ENCODE assay signal across 12 mouse cellular contexts in genomic region chr3:25108997-25109396, GRCm38 (mm10). TPM values are rescaled to one million over a fixed set of nuclear protein-coding genes. Genes with fewer than 3 reads are reported as not detected.
DNase-seq lines count a peak whose midpoint lies in the region; ATAC-seq and TF ChIP-seq lines count a peak whose summit lies in the region.
"Had no signal": no experiment of that assay in that cellular context is flagged by ENCODE, and none has a peak within 500 bp of the region (broad histone marks: within the 10 kb centered on the region; RNA-seq: fewer than 3 reads in every experiment).

No protein-coding gene starts in this region.

- H3K4me2 ChIP-seq in embryonic facial prominence, embryonic 14.5 days (ENCODE audit: low read depth, low read length), result no peak overlapping the region
- no peak overlapping the region for H3K4me2 ChIP-seq in lung, embryonic 14.5 days
- H3K4me2 ChIP-seq: liver, embryonic 15.5 days had no signal

- DNase-seq in embryonic facial prominence, embryonic 14.5 days (ENCODE audit: low spot score), result peak; percentile 82
- no peak for DNase-seq in embryonic facial prominence, embryonic 10.5 days (ENCODE audit: low spot score)
- peak; percentile 98 for DNase-seq in lung, embryonic 14.5 days
- DNase-seq in lung, adult 2 months, result no peak
- DNase-seq in heart, postnatal 10 days, result peak; percentile 63
- peak; percentile 5 for DNase-seq in retina, postnatal 7 days (ENCODE audit: low read depth, low spot score)
- DNase-seq in yolk sac, embryonic 10.5 days (ENCODE audit: low spot score), result no peak
- no peak for DNase-seq in frontal cortex, postnatal 14 days (ENCODE audit: low spot score in 2 of 2)
- DNase-seq: thymus, postnatal 25 days had no signal

- WGBS in embryonic facial prominence, embryonic 14.5 days, result 42% methylated on average over 3 of the region's 3 CpGs
- 72% methylated on average over 3 of the region's 3 CpGs for WGBS in embryonic facial prominence, embryonic 10.5 days
- 24% methylated on average over 3 of the region's 3 CpGs for WGBS in lung, embryonic 14.5 days
- WGBS in lung, adult 2 months, result 50% methylated on average over 3 of the region's 3 CpGs

- no peaks in the 10 kb centered on the region for H3K36me3 ChIP-seq in embryonic facial prominence, embryonic 14.5 days (ENCODE audit: control insufficient read depth, insufficient read depth, low read length)
- no peaks in the 10 kb centered on the region for H3K36me3 ChIP-seq in embryonic facial prominence, embryonic 10.5 days (replicated peaks)
- no peaks in the 10 kb centered on the region for H3K36me3 ChIP-seq in lung, embryonic 14.5 days (ENCODE audit: insufficient read depth)
- H3K36me3 ChIP-seq: liver, embryonic 15.5 days had no signal

- no peaks in the 10 kb centered on the region for H3K4me1 ChIP-seq in embryonic facial prominence, embryonic 14.5 days (ENCODE audit: control insufficient read depth, insufficient read depth, low read length)
- no peaks in the 10 kb centered on the region for H3K4me1 ChIP-seq in embryonic facial prominence, embryonic 10.5 days
- H3K4me1 ChIP-seq in lung, embryonic 14.5 days (ENCODE audit: insufficient read depth), result no peaks in the 10 kb centered on the region
- no peaks in the 10 kb centered on the region for H3K4me1 ChIP-seq in lung, adult 2 months (ENCODE audit: control insufficient read depth, insufficient read depth, low read length)
- H3K4me1 ChIP-seq: liver, embryonic 15.5 days had no signal

- no peak overlapping the region for H3K4me3 ChIP-seq in embryonic facial prominence, embryonic 14.5 days (ENCODE audit: low read depth, low read length)
- H3K4me3 ChIP-seq in embryonic facial prominence, embryonic 10.5 days, result no peak overlapping the region
- H3K4me3 ChIP-seq in lung, embryonic 14.5 days (ENCODE audit: low read depth, low read length), result no peak overlapping the region
- no peak overlapping the region for H3K4me3 ChIP-seq in lung, adult 2 months (replicated peaks; ENCODE audit: extremely low read depth, low read depth, low read length)
- H3K4me3 ChIP-seq: heart, adult 2 months; liver, embryonic 15.5 days had no signal

- no peaks in the 10 kb centered on the region for H3K9me3 ChIP-seq in embryonic facial prominence, embryonic 14.5 days (ENCODE audit: control insufficient read depth, low read length)
- H3K9me3 ChIP-seq in embryonic facial prominence, embryonic 10.5 days, result no peaks in the 10 kb centered on the region
- no peaks in the 10 kb centered on the region for H3K9me3 ChIP-seq in lung, embryonic 14.5 days (ENCODE audit: low read depth, low read length)
- H3K9me3 ChIP-seq: liver, embryonic 15.5 days had no signal

- peak; percentile 86; the same call in 1 of the 2 replicates for ATAC-seq in embryonic facial prominence, embryonic 14.5 days (ENCODE audit: low read depth)
- peak; percentile 100 for ATAC-seq in lung, embryonic 14.5 days (ENCODE audit: insufficient read depth)

- intact Hi-C loops in heart, postnatal 10 days (cut with DNase I), result no loop called here

- TF ChIP-seq CTCF in lung, embryonic 14.5 days (IDR thresholded peaks at IDR 0.05; ENCODE audit: low read depth), result no peak
- TF ChIP-seq CTCF in lung, adult 2 months (IDR thresholded peaks at IDR 0.05; ENCODE audit: insufficient read depth, low read length), result no peak

- no peak overlapping the region for H3K9ac ChIP-seq in embryonic facial prominence, embryonic 14.5 days (ENCODE audit: low read depth, low read length)
- H3K9ac ChIP-seq in lung, embryonic 14.5 days, result no peak overlapping the region
- H3K9ac ChIP-seq: liver, embryonic 15.5 days had no signal

- TF ChIP-seq POLR2A in lung, adult 2 months (IDR thresholded peaks at IDR 0.05; ENCODE audit: borderline replicate concordance, extremely low read depth, low read depth, low read length), result no peak

- no peaks in the 10 kb centered on the region for H3K27me3 ChIP-seq in embryonic facial prominence, embryonic 14.5 days (replicated peaks; ENCODE audit: control insufficient read depth, insufficient read depth, low read length)
- no peaks in the 10 kb centered on the region for H3K27me3 ChIP-seq in embryonic facial prominence, embryonic 10.5 days (replicated peaks; ENCODE audit: low read depth, poor library complexity, severe bottlenecking)
- no peaks in the 10 kb centered on the region for H3K27me3 ChIP-seq in lung, embryonic 14.5 days (ENCODE audit: insufficient read depth, low read length)
- H3K27me3 ChIP-seq: liver, embryonic 15.5 days had no signal

- H3K27ac ChIP-seq in embryonic facial prominence, embryonic 14.5 days (replicated peaks; ENCODE audit: low read depth, low read length), result no peak overlapping the region
- no peak overlapping the region for H3K27ac ChIP-seq in embryonic facial prominence, embryonic 10.5 days (replicated peaks)
- H3K27ac ChIP-seq in lung, embryonic 14.5 days (ENCODE audit: low read depth), result no peak overlapping the region
- H3K27ac ChIP-seq: heart, adult 2 months; liver, embryonic 15.5 days had no signal

RNA-seq across cellular contexts. Expression of gene Naaladl2, which starts 35.1 kb away (rescaled TPM):
- 2.5 and 3.3 TPM in 2 replicates for polyA plus RNA-seq in embryonic facial prominence, embryonic 14.5 days (2014; fragmentation: Nextera tagmentation; extraction: Ambion mirVana)
- 0.25 and 0.66 TPM in 2 replicates for polyA plus RNA-seq in embryonic facial prominence, embryonic 10.5 days (2016; fragmentation: Nextera tagmentation; extraction: Ambion mirVana)
- polyA plus RNA-seq in lung, embryonic 14.5 days (2014; fragmentation: Nextera tagmentation; extraction: Ambion mirVana), result 1.8 and 1.9 TPM in 2 replicates
- polyA plus RNA-seq in lung, adult 2 months (2012; rRNA removed), result 0.45 and 0.64 TPM in 2 replicates
- total RNA-seq in heart, postnatal 10 days (2021), result under 1 TPM; 0.55 to 0.93 TPM
- polyA plus RNA-seq: C2C12 had no signal

Comparison
In these comparisons a context has a peak if more than half of its experiments do, and no peak if none do; other contexts are left out.
1. DNase-seq: peak in embryonic facial prominence, embryonic 14.5 days (single experiment), lung, embryonic 14.5 days (single experiment), heart, postnatal 10 days (2 of 2) and retina, postnatal 7 days (single experiment); none in embryonic facial prominence, embryonic 10.5 days (single experiment), lung, adult 2 months (single experiment), yolk sac, embryonic 10.5 days (single experiment) and frontal cortex, postnatal 14 days (0 of 2).